Mouse (Mus musculus) small intestine, adult 2 months (tissue): ENCODE measurements around the gene 2510039O18Rik.

Experiments used
- CTCF ChIP-seq: fragments of 200-500 bp; IDR thresholded peaks from 2 replicates; pipeline ENCODE4 v1.5.1; 2012; ENCODE audit warnings: low read depth, mild to moderate bottlenecking, control low read depth, inconsistent platforms, low read length, moderate library complexity, mixed read lengths; ENCODE audit not compliant: insufficient replicate concordance, insufficient read length; ENCODE audit errors: extremely low read depth
- POLR2A ChIP-seq: fragments of 200-500 bp; IDR thresholded peaks from 2 replicates; pipeline ENCODE4 v1.6.1; 2012; ENCODE audit warnings: low read depth, mild to moderate bottlenecking, control low read depth, inconsistent platforms, low read length, moderate library complexity

GRCm38 (mm10) chr4:147968816-147969215 lies 28.1 kb downstream of the 2510039O18Rik start:
- TF ChIP-seq CTCF (no peak), POLR2A (no peak)
